Mouse (Mus musculus) 416B (cell line): ENCODE results near the gene Aldh1b1.

Source experiments
- DNase-seq: peaks from one replicate; pipeline ENCODE4 v3.0.0; 2011; ENCODE audit warnings: low read depth

The Aldh1b1 gene

GRCm38 (mm10) chr4:45785959-45786358 is 12.9 kb upstream of the Aldh1b1 start:
- DNase-seq: no peak

GRCm38 (mm10) chr4:45786674-45787073 is 12.1 kb upstream of the Aldh1b1 start:
- DNase-seq: no peak

- DNase-seq: peak; percentile 7
Measured at GRCm38 (mm10) chr4:45788446-45789081, 10.3 kb upstream of the Aldh1b1 start.

- DNase-seq: peak; percentile 28
Measured at GRCm38 (mm10) chr4:45789263-45789958, 9.4 kb upstream of the Aldh1b1 start.

GRCm38 (mm10) chr4:45790018-45790417 is 8.8 kb upstream of the Aldh1b1 start:
- no peak for DNase-seq

GRCm38 (mm10) chr4:45795191-45795811 is 3.5 kb upstream of the Aldh1b1 start:
- no peak for DNase-seq

GRCm38 (mm10) chr4:45796760-45797159 is 2.1 kb upstream of the Aldh1b1 start:
- no peak for DNase-seq

GRCm38 (mm10) chr4:45799956-45800537 is 1.2 kb downstream of the Aldh1b1 start:
- no peak for DNase-seq

GRCm38 (mm10) chr4:45802900-45803299 is 4.1 kb downstream of the Aldh1b1 start:
- DNase-seq: no peak

- no peak for DNase-seq
Measured at GRCm38 (mm10) chr4:45808034-45808433, 9.2 kb downstream of the Aldh1b1 start.

- DNase-seq: no peak
Measured at GRCm38 (mm10) chr4:45811250-45811649, 12.4 kb downstream of the Aldh1b1 start.

GRCm38 (mm10) chr4:45815542-45815941 is 16.7 kb downstream of the Aldh1b1 start:
- DNase-seq: peak; percentile 23

GRCm38 (mm10) chr4:45818814-45819207 is 20.0 kb downstream of the Aldh1b1 start:
- DNase-seq: no peak

GRCm38 (mm10) chr4:45819208-45819931 is 20.5 kb downstream of the Aldh1b1 start:
- DNase-seq: no peak

- peak; percentile 43 for DNase-seq
Measured at GRCm38 (mm10) chr4:45820074-45820830, 21.4 kb downstream of the Aldh1b1 start.

GRCm38 (mm10) chr4:45821995-45822394 is 23.2 kb downstream of the Aldh1b1 start:
- peak; percentile 9 for DNase-seq

GRCm38 (mm10) chr4:45822781-45823575 is 24.2 kb downstream of the Aldh1b1 start:
- DNase-seq: no peak

GRCm38 (mm10) chr4:45824049-45824760 is 25.4 kb downstream of the Aldh1b1 start:
- no peak for DNase-seq

- DNase-seq: no peak
Measured at GRCm38 (mm10) chr4:45824761-45825556, 26.1 kb downstream of the Aldh1b1 start.
